Mouse (Mus musculus) CD8-positive naive resting alpha-beta T cell, adult 2 months (primary cell): ENCODE measurements around the gene Ppp1r14d.

Source experiments
- DNase-seq, 2 experiments: peaks; one replicate each; pipeline ENCODE4 v3.0.0; 2022; ENCODE audit warnings: low read depth in 2 of 2, low spot score in 2 of 2

Gene Ppp1r14d

DNA sequence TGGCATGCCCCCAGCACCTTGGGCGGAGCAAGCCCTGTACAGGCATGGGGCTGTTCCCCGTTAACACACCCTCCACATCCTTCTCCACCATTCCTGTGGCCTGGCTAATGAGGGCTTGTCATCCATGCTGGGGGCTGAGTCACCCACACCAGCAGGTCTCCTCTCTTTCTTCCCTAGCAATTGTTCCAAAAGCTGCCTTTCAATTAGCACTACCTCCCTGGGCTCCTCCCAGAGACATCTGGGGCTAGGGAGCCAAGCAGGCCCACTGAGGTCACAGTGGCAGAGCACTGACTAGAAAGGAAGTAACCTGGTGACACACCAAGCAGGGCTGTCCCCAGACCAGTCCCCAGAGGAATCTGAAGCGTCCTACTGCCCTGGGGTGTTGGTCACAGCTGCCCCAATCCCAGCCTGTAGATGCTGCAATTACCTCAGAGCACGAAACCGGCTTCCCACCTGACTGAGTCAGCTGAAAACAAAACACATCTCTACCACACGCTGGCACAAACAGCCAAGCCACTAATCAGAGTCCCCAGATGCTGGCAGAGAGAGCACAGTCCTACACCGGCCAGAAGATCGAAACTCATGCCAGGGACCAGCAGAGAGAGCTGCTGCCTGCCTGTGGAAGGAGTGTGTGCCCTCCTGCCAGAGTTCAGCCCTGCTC is 55.6 kb downstream of the Ppp1r14d start, which contains the start of gene Gm14137:
Gm14137 (plus strand) TSS at position 519 of the 661 bp plus-strand sequence.
- no peak for DNase-seq

DNA sequence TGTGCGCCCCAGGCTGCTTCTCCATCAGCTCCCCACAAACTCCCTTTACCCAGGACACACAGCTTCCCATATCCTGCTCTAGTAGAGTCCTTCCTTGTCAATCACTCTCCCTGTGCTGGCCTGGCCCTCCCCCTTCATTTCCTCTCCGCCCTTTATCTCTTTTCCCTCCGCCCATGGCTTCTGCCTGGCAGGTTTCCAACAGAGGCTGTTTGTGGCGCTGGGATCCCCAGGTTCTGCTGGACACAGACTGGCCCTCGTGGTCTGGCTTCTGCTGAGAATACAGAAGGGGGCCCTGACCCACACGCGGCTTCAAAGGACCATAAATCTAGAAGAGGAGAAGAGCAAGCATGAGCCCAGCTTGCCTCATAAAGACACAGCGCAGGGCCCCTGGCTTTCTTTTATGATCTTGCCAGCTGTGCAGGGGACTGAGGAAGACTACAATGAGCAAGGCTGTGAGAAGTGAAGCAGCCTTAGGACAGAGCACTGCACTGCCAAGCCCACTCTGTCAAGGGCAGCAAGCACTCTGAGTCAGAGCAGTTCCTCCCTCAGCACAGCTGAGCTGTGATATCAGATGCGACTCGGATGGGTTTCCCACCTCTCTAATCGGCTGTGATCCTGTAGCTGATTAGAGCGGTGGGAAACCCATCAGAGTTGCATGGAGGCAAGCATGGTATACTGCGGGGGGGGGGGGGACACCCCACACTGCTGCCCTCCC is 56.7 kb downstream of the Ppp1r14d start:
- DNase-seq, result no peak

GRCm38 (mm10) chr2:119172446-119172845 is 57.3 kb downstream of the Ppp1r14d start:
- no peak for DNase-seq

GRCm38 (mm10) chr2:119171574-119171973 is 58.1 kb downstream of the Ppp1r14d start:
- no peak for DNase-seq

- DNase-seq, result no peak
Measured at GRCm38 (mm10) chr2:119170282-119170681, 59.4 kb downstream of the Ppp1r14d start.
